ENCODE assay signal across 26 mouse cellular contexts in the genomic region with DNA sequence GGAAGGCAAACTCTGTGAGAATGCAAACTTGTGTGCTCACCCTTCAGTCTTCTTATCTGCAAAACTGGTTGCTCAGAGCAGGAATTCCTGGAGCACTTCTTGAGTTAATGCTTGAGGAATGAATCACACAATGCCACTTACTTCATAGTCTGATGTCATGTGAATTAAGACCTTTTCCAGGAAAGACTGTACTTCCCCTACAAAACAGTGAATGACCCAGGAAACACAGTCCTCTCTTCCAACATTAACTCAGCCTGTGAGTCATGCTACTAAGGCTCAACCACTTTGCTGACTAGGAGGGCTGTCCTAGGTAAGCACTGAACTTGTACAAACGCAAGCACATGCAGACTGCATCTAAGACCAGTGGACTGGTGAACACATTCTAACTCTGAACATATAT.
DNase-seq lines count a peak whose midpoint lies in the region; ATAC-seq and TF ChIP-seq lines count a peak whose summit lies in the region.
"Had no signal": no experiment of that assay in that cellular context is flagged by ENCODE, and none has a peak within 500 bp of the region (broad histone marks: within the 10 kb centered on the region; RNA-seq: fewer than 3 reads in every experiment).

No protein-coding gene starts in this region.

- 40% methylated on average over 1 of the region's 1 CpGs for WGBS in heart, postnatal 0 days
- 53% methylated on average over 1 of the region's 1 CpGs for WGBS in intestine, postnatal 0 days
- WGBS in stomach, embryonic 14.5 days: 70% methylated on average over 1 of the region's 1 CpGs

- TF ChIP-seq EP300 in heart, postnatal 0 days (IDR thresholded peaks at IDR 0.05; ENCODE audit: low read depth): no peak

- H3K27me3 ChIP-seq in heart, postnatal 0 days (ENCODE audit: control insufficient read depth, insufficient read depth, low read length): no peaks in the 10 kb centered on the region
- H3K27me3 ChIP-seq in intestine, postnatal 0 days (replicated peaks; ENCODE audit: control insufficient read depth, insufficient read depth, low read length): no peaks in the 10 kb centered on the region
- no peaks in the 10 kb centered on the region for H3K27me3 ChIP-seq in stomach, embryonic 14.5 days (ENCODE audit: control insufficient read depth, insufficient read depth, low read length)
- H3K27me3 ChIP-seq: embryonic facial prominence, embryonic 13.5 days; forebrain, embryonic 13.5 days; hindbrain, embryonic 12.5 days; liver, embryonic 15.5 days; midbrain, embryonic 15.5 days; neural tube, embryonic 12.5 days had no signal

- intact Hi-C loops in heart, postnatal 25 days (cut with DNase I): no loop called here
- intact Hi-C loops in left cerebral cortex, postnatal 36 days (cut with DNase I): no loop called here

- peak; percentile 33 for ATAC-seq in heart, postnatal 0 days (ENCODE audit: insufficient read depth, low read depth)
- peak; percentile 94 for ATAC-seq in intestine, postnatal 0 days
- ATAC-seq in stomach, embryonic 14.5 days (ENCODE audit: insufficient number of reproducible peaks, insufficient read depth, low FRiP score, low read depth): 0 out of 2 replicates have a peak, but pooled peaks have one; percentile 42
- ATAC-seq: activated CD4-positive, CD25-positive, alpha-beta regulatory T cell, adult 4 months; forebrain, embryonic 13.5 days; midbrain, embryonic 15.5 days had no signal

- no peaks in the 10 kb centered on the region for H3K4me1 ChIP-seq in heart, postnatal 0 days (ENCODE audit: control insufficient read depth, insufficient read depth)
- no peaks in the 10 kb centered on the region for H3K4me1 ChIP-seq in intestine, postnatal 0 days (replicated peaks; ENCODE audit: control insufficient read depth, insufficient read depth, low read length)
- H3K4me1 ChIP-seq in stomach, embryonic 14.5 days (ENCODE audit: control insufficient read depth, insufficient read depth, low read length): no peaks in the 10 kb centered on the region
- H3K4me1 ChIP-seq: embryonic facial prominence, embryonic 13.5 days; forebrain, embryonic 13.5 days; heart, embryonic 10.5 days; hindbrain, embryonic 12.5 days; liver, embryonic 15.5 days; midbrain, embryonic 15.5 days; neural tube, embryonic 12.5 days had no signal

- no peak overlapping the region for H3K4me2 ChIP-seq in heart, postnatal 0 days (ENCODE audit: low read depth, low read length)
- H3K4me2 ChIP-seq in intestine, postnatal 0 days (replicated peaks; ENCODE audit: low read depth): no peak overlapping the region
- no peak overlapping the region for H3K4me2 ChIP-seq in stomach, embryonic 14.5 days (replicated peaks; ENCODE audit: low read depth, low read length)
- H3K4me2 ChIP-seq: embryonic facial prominence, embryonic 13.5 days; forebrain, embryonic 13.5 days; hindbrain, embryonic 12.5 days; liver, embryonic 15.5 days; midbrain, embryonic 15.5 days; neural tube, embryonic 12.5 days had no signal

- H3K4me3 ChIP-seq in heart, postnatal 0 days (ENCODE audit: low read depth, low read length): no peak overlapping the region
- H3K4me3 ChIP-seq in intestine, postnatal 0 days (ENCODE audit: low read depth, low read length): no peak overlapping the region
- no peak overlapping the region for H3K4me3 ChIP-seq in stomach, embryonic 14.5 days (ENCODE audit: low read depth, low read length)
- H3K4me3 ChIP-seq: embryonic facial prominence, embryonic 13.5 days; erythroblast, embryonic 14.5 days; forebrain, embryonic 13.5 days; gastrocnemius, adult 2 months; heart, embryonic 10.5 days; hindbrain, embryonic 12.5 days; liver, embryonic 15.5 days; midbrain, embryonic 15.5 days; neural tube, embryonic 12.5 days had no signal

- no peaks in the 10 kb centered on the region for H3K36me3 ChIP-seq in heart, postnatal 0 days (replicated peaks; ENCODE audit: control insufficient read depth, insufficient read depth, low read length)
- no peaks in the 10 kb centered on the region for H3K36me3 ChIP-seq in intestine, postnatal 0 days (ENCODE audit: control insufficient read depth, insufficient read depth)
- H3K36me3 ChIP-seq in stomach, embryonic 14.5 days (ENCODE audit: control insufficient read depth, insufficient read depth, low read length): no peaks in the 10 kb centered on the region
- H3K36me3 ChIP-seq: embryonic facial prominence, embryonic 13.5 days; heart, embryonic 10.5 days; hindbrain, embryonic 12.5 days; liver, embryonic 15.5 days; midbrain, embryonic 15.5 days; neural tube, embryonic 12.5 days had no signal

- DNase-seq in heart, postnatal 0 days (ENCODE audit: low spot score): peak; percentile 25
- DNase-seq in heart, postnatal 25 days (ENCODE audit: low spot score): no peak
- DNase-seq in NIH3T3 (ENCODE audit: low read depth): peak; percentile 11
- DNase-seq in left cerebral cortex, adult 9 months (ENCODE audit: low spot score in 2 of 2): no peak
- no peak for DNase-seq in left cerebral cortex, postnatal 36 days (ENCODE audit: low spot score in 2 of 2)
- DNase-seq in frontal cortex, postnatal 25 days (ENCODE audit: low spot score in 2 of 2): no peak
- DNase-seq: adrenal gland, postnatal 10 days; cerebellum, adult 2 months; cerebellum, postnatal 36 days; embryo, embryonic 11 days; gastrocnemius, adult 2 months; heart, postnatal 10 days; kidney, adult 2 months; kidney, postnatal 25 days had no signal

- H3K9me3 ChIP-seq in heart, postnatal 0 days (replicated peaks; ENCODE audit: control insufficient read depth, low read length): no peaks in the 10 kb centered on the region
- H3K9me3 ChIP-seq in intestine, postnatal 0 days (ENCODE audit: control insufficient read depth): no peaks in the 10 kb centered on the region
- H3K9me3 ChIP-seq in stomach, embryonic 14.5 days (ENCODE audit: control insufficient read depth, low read depth, low read length): no peaks in the 10 kb centered on the region
- H3K9me3 ChIP-seq: embryonic facial prominence, embryonic 13.5 days; forebrain, embryonic 13.5 days; heart, embryonic 10.5 days; hindbrain, embryonic 12.5 days; liver, embryonic 15.5 days; midbrain, embryonic 15.5 days; neural tube, embryonic 12.5 days had no signal

- no peak overlapping the region for H3K27ac ChIP-seq in heart, postnatal 0 days (ENCODE audit: low read depth)
- peak overlapping the region; percentile 46; the same call in 1 of the 2 replicates for H3K27ac ChIP-seq in intestine, postnatal 0 days (ENCODE audit: low read depth, low read length)
- H3K27ac ChIP-seq in stomach, embryonic 14.5 days (ENCODE audit: low read length): no peak overlapping the region
- H3K27ac ChIP-seq: embryonic facial prominence, embryonic 13.5 days; forebrain, embryonic 13.5 days; gastrocnemius, adult 2 months; heart, embryonic 10.5 days; hindbrain, embryonic 12.5 days; liver, embryonic 15.5 days; macrophage; midbrain, embryonic 15.5 days; neural tube, embryonic 12.5 days had no signal

- H3K9ac ChIP-seq in heart, postnatal 0 days (replicated peaks; ENCODE audit: low read depth, low read length): no peak overlapping the region
- no peak overlapping the region for H3K9ac ChIP-seq in intestine, postnatal 0 days (ENCODE audit: low read depth, low read length)
- no peak overlapping the region for H3K9ac ChIP-seq in stomach, embryonic 14.5 days (replicated peaks; ENCODE audit: low read depth, low read length)
- H3K9ac ChIP-seq: embryonic facial prominence, embryonic 13.5 days; forebrain, embryonic 13.5 days; hindbrain, embryonic 12.5 days; liver, embryonic 15.5 days; midbrain, embryonic 15.5 days; neural tube, embryonic 12.5 days had no signal

- no peak for TF ChIP-seq CTCF in heart, postnatal 0 days (IDR thresholded peaks at IDR 0.05; ENCODE audit: low read depth)
- no peak for TF ChIP-seq CTCF in intestine, postnatal 0 days (IDR thresholded peaks at IDR 0.05; ENCODE audit: low read depth)

Comparison
In these comparisons a context has a peak if more than half of its experiments do, and no peak if none do; other contexts are left out.
1. DNase-seq: peak in heart, postnatal 0 days (single experiment) and NIH3T3 (single experiment); none in heart, postnatal 25 days (single experiment), left cerebral cortex, adult 9 months (0 of 2), left cerebral cortex, postnatal 36 days (0 of 2) and frontal cortex, postnatal 25 days (0 of 2).
2. ATAC-seq: peak in every context shown above with its lines; median percentile 94 in intestine, postnatal 0 days; 42 in stomach, embryonic 14.5 days; 33 in heart, postnatal 0 days.